Mouse (Mus musculus) heart, adult 9 months (tissue): ENCODE measurements around the gene Ptpn22.

Source experiments
- DNase-seq, 2 experiments: peaks; one replicate each; pipeline ENCODE4 v3.0.0; 2022; ENCODE audit warnings: low spot score in 2 of 2

Gene Ptpn22

DNA sequence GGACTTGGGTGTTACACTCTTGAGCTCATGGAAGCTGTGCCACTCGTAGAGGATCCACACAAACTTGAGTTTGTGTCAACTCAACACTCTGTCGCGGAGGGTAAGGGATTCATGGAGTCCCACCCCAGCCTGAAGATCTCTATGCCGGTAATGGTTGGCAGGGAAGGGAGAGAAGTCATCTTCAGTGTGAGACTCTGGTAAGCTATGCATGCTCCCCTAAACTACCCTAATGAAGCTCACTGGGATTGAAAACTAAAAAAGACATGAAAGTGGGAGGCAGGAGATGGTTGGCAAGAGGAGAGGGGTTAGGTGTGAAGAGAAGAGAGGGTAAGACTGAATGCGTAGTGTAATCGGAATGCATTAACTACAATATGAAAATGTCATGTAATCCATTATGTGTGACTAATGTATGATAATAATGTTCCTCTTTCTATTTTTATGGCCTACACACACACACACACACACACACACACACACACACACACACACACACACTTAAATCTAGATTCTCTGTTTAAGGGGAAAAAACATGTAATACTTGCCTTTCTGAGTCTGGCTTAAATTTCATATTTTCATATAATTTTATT is 1.5 kb upstream of the Ptpn22 start:
- DNase-seq = no peak

DNA sequence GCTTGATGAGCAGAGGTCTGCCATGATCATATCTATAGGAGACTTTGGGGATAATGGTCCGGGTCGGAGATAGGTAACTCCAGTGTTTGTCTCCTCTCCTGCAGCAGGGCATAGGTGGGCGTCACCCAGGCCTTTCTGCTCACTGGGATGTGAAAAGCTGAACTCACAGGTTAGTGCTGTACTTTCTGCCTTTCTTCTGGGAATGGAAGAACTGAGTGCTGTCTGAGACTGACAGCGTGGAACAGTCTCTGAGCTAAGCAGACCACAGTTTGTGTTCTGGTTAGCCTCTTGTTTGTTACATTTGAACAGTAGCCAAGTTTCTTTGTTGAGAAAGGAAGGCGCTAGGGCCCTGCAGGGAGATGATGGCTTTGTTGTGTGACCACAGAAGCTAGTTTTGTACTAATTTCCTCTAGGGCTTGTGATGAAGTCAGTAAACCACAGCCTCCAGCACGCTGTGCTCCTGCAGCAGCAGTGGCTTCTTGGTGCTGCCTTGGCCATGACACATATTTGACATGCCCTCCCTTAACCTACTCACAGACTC is 326 bp downstream of the Ptpn22 start:
- peak; percentile 40 to 60 for DNase-seq

DNA sequence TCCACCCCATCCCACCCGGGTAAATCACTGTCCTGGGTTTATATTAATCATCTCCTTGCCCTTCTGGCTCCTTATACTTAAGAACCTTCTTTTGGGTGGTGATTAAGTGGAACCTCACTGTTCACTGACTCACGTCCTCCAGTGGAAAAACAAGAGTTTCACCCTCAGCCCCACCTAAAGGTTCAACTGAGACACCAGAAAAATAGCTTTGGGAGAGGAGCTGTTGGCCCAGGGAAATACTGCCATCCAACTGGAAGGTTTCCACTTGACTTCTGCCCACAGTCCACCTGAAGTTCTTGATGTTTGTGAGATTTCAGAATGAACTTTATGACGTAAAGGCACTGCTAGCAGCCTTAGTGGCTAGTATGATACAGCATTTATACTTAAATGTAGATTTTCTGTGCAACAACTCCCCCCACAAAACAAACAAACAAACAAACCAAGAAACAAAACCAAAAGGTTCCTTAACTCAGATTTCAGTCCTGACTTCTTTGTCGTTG is 3.2 kb downstream of the Ptpn22 start:
- DNase-seq = no peak

DNA sequence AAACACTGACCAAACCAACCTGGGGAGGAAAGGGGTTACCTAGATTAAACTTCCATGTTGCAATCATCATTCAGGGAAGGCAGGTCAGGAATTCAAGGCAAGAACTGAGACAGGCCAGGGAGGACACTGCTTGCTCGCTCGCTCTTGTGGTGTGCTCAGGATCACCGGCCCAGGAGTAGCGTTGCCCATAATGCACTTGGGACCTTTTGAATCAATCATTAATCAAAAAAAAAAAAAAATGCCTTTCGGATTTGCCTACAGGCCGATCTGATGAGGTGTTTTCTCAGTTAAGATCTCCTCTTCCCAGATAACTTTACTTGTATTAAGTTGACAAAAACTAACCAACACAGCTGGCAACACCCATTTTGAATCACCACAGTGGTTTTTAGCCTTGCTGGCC is 4.6 kb downstream of the Ptpn22 start:
- DNase-seq = no peak

DNA sequence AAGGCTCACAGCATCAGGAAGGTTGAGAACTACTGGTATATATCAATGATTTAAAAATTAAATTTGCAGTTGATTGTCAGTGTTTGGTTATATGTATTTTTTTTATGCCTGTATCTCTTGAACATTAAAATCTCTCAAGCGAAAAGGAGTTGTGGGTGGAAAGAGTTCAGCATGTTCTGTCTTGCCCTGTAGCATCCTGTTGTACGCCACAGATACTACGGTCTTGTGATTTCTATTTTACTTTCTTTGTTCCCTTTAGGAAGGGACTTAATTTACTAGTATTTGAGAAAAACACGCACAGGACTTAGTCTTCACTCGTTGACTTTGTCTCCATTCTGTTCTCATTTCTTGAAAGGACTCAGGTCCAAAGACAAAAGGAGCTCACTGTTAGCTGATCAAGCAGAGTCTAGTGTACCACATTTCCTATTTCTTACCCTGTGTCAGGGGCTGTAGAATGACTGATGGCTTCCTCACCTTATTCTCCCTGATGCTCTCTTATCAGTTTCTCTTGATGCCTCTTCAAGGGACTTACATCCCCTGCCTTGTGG is 7.9 kb downstream of the Ptpn22 start:
- no peak for DNase-seq

DNA sequence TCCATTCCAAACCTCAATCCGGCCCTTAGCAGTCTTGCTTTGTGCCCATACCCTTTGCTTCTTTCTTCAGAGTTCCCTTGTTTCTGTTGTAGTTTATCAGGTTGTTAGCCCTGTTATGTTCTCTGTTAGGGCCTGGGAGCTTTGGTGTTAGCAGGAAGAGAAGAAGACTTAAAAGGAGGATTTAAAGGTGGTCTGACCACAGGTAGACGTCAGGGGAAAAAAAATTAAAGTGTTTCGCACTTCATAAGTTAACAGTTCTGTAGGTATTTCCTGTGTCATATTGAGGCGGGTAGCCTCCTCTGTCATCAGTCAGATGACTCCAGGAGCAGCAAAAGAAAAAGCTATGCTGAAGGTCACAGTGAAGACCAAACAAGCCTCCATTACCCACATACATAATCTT is 8.4 kb downstream of the Ptpn22 start:
- DNase-seq = no peak

DNA sequence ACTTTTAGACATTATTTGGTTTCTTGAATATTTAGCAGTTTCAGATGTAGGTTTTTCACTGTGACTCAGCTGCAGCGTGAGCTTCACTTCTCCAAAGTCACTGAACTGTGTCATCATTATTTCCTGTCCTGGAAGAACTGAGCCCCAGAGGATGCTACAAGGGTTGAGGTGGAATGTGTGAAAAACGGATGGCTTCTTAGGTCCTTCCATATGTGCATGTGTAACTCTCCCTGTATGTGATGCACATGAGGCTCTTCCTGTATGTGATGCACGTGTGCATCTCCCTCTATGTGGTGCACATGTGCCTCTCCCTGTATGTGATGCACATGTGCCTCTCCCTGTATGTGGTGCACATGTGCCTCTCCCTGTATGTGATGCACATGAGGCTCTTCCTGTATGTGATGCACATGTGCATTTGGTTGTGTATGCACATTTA is 13.1 kb downstream of the Ptpn22 start:
- DNase-seq = peak in 1 of 2 experiments; percentile 13

DNA sequence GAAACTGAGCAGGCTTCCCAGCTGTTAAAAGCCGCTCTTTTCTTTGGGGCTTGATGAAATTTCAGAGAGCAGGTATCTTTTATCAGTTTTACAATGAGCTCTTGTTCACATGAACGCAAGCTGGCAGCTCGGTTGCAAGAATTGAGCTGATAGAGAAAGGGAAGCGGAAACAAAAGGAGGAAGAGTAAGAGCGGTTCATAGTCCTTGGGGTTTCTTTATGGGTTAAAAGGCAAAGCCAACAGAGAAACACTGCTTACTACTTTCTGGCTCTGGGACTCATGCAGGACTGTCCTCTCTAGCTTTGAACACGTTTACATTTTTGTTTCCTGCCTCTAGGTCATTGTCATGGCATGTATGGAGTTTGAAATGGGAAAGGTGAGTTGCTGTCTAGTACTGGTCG is 14.7 kb downstream of the Ptpn22 start:
- DNase-seq = no peak

DNA sequence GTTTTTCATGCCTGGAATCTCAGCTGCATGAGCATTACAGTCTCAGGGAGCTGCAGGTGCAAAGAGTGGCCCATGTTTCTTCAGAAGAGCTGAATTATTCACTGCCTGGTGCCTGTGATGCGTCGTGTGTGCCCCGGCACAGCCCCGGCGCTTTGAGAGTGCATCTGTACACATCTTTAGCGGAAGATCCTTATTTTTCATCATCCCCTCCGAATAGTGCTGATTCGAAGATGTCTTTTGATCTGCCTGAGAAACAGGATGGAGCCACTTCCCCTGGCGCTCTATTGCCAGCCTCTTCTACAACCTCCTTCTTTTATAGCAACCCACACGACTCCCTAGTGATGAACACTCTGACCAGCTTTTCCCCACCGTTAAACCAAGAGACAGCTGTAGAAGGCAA is 26.4 kb downstream of the Ptpn22 start:
- DNase-seq = no peak

DNA sequence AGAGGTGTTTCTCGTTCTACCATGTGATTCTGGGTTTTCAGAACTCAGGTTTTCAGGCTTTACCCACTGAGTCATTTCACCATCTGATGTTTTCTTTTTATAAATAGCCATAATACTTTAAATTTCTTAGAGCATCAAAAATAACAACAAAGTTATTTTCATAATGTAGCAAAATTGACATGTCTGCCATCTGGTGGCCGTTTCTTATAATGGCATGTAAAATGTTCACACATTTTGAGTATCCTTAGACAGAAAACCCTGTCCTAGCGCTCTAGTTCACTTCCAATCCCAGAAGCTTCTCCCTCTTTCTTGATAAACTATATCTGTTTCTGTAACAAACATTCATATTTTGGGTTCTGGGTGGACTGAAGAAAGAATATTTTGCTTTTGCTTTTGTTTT is 28.0 kb downstream of the Ptpn22 start:
- DNase-seq = peak in 1 of 2 experiments; percentile 35

DNA sequence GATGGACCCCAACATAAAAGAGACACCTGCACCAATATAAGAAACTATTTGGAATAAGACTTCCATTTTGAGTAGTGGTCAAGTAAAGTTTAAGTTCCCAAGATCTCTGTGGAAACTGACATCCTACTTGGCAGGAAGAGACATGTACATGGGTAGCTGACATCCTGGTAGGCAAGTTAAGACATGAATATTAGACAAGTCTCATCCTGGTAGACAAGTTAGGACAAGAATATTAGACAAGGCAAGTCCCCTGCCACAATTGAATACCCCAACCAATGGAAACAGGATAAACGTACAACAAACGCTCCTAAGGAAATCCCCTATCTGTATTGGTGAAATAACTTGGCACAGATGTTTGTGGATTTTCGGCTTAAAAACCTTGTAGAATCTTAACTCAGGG is 33.8 kb downstream of the Ptpn22 start:
- DNase-seq = no peak

DNA sequence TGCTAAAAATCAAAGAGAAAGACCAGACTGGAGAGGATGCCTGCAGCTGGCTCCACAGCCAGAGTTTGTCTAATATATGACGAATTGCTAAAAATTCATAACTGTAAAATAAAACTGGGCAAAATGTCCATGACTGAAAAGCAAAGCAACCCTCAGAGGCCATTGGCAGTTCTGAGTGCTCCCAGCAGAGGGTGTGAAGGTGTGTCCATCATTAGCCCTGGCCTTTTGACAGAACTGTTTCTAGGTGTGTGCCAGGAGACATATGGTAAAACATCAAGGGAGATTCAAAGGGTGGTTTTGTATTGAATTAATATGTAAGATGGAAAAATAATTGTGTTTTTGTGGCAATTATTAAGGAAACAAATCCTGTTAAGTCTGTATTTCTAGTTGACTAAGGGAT is 45.1 kb downstream of the Ptpn22 start:
- DNase-seq = peak in 1 of 2 experiments; percentile 19

DNA sequence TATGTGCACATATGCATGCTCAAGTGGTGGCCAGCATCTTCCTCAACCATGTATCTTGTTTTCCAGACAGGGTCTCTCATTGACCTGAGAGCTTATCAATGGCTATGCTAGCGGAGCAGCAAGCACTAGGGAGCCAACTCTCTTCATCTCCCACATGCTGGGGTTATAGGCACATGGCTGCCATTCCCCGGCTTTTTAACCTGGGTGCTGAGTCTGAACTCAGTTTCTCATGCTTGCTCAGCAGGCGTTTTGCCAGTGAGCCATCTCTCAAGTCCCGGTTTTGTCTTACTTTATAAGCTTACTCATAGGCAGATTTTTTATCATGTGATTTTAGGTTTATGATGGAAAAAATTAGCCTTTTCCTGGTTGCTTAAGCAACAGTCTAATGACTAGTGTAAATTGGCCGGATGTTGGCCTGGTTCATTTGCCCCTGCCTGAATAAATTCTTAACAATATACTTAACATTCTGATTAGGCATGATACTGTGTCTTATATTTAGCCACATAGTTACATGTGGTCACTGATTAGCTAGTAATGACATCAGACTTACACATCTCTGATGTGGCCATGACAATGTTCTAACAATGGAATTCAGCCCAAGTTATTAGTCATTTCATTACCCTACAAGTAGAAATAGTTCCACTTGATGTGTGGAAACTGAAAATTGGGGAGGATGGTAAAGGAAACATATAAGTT is 47.9 kb downstream of the Ptpn22 start:
- no peak for DNase-seq

DNA sequence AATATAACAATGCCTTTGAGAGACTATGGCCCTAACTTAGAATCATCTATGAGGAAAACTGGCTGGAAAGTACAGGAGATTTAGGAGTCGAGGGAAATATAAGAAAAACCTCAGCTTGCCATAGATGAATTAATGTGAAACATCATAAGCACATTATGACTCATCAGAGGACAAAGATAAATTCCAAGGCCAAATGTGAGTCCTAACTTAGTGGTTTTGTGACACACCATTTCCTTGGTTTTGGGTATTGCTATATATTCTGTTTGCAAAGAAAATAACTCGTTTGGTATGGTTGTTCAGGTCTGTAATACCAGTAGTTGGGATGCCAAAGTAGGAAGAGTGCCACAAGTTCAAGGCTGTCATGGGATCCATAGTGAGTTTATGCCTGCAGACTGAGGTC is 49.2 kb downstream of the Ptpn22 start:
- no peak for DNase-seq

DNA sequence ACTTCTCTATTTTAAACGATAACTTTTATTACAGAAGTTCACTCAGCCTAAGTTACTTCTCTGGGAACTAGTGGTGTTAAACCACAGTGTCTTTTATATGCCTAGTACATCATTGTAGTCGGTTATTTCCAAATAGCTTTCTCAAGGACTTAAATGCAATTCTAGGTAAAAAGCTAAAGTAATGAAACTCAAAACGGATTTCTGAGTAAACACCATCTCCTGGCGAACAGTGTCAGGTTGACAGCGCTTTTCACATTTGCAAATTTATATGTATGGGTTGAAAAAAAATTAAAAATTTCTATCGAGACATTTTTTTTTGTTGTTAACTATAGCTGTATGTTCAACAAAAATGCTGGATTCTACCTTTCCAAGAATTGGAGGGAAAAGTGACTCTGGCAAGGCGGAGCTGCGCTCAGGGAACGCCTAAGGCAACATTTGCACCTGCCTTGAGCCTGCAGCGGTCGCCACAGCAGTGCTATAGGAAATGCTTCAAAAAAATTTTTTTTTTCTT is 53.9 kb downstream of the Ptpn22 start:
- DNase-seq = no peak

DNA sequence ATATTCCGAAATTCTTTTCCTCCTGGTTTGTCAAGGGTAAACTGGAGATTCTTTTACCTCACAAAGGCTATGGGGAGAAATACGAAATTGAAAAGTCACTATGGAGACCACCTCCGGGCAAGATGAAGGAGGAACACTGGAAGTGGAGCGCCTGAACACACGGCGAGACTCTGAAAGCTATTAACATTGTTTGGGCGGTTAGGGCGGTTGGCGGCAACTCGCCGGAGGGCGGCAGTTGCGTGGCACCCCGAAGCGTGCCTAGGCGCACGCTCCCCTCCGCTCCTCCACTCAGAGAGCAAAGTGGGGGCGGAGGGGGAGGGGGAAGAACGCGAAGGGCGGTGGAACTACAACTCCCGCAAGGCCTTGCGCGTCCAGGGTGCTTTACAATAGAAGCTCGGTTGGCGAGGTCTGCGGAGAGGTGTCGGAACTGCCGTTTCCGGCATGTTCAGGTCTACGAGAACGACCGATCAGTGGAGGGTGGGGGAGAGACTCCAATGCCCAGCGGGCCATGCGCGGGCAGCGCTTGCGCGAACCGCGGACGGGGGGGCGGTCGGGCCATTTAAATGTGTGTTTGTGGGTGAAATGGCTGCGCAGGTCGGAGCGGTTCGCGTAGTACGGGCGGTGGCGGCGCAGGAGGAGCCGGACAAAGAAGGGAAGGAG is 54.5 kb downstream of the Ptpn22 start, which contains the start of gene Rsbn1:
Gene Rsbn1 (plus strand): TSS at position 111 of the 660 bp plus-strand sequence.
- DNase-seq = peak; percentile 97 to 98

DNA sequence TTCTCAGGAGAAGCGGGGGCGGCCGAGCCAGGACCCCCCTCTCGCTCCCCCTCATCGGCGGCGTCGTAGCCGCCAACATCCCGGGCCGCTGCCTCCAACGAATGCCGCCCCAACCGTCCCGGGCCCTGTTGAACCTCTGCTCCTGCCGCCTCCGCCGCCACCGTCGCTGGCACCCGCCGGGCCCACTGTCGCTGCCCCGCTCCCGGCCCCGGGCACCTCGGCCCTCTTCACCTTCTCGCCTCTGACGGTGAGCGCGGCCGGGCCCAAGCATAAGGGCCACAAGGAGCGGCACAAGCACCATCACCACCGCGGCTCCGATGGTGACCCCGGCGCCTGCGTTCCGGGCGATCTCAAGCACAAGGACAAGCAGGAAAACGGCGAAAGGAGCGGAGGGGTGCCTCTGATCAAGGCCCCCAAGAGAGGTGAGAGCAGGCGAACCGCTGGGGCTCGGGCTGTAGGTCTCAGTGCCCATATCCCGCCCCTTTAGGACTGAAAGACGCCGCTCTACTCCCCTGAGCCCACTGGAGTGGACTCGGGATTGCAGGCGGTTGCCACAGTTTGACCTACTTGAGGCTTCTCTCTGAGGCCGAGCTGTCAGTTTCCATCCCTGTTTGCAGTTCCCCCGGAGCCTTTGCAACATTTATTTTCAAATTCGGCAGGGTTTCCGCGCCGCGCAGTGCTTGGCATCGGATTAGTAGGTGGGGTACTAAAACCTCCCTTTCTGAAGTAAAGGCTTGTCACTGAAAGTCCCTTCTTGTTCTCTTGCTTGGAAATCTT is 55.3 kb downstream of the Ptpn22 start:
- peak; percentile 47 to 49 for DNase-seq

DNA sequence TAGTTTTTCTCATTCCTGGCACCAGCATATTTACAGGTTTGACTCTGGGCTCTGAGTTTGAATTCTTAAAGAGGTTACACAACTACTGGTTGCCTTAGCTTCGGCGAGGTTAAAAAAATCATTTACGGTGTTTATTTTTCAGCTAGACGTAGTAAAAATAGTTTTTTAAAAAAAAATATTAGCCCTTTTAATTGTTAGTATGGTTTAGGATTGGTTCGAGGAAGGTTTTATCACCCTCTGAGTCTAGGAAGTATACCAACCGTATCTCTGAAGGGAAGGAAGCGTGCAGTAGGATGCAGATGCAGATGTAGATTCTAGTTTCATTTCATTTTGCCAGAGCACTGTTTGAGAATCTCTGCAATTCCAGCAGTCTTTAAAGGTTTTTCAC is 55.9 kb downstream of the Ptpn22 start:
- no peak for DNase-seq

DNA sequence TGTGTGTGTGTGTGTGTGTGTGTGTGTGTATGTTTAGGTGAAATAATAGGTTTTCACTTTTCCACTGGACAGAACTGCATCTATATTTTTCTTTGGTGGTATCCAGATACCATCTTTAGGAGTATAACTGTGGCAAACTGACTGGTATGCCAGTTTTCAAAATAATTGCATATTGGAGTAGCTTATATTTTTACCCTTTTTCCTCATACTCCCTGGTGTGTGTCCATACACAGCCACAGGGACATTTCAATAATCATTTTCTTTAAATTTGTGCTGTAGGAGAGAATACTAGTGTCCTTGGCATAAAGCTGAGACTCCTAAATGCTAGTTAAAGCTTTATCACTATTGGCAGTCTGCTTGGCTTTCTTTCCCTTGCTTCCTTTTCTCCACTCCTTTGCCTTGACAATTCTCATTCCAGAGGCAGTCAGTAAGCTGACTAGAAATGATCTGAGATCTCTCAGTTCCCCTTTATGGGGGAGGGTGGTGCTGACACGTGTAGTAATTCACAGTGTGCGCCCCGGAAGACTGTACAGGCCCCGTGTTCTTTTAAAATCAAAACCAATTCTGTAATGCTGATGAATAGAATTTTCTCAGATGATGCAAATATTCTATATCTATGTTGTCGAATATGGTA is 56.7 kb downstream of the Ptpn22 start:
- peak; percentile 24 to 33 for DNase-seq

DNA sequence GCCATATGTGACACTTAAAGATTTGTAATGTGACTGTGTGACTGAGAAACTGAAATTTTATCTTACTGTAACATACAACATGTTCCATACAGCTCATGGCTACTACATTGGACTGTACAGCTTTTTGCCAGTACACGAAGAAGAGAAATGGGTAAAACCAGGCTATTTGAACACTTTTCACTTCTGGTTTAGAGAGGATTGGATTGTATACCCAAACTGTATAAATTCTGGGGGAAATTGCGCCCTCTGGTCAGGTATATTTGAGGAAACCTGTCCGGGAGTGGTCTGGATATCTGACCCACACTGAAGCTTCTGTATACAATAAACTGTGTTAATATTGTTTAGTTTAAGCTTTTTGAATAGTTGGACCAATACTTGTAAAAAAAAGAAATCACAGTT is 57.2 kb downstream of the Ptpn22 start:
- DNase-seq = no peak

DNA sequence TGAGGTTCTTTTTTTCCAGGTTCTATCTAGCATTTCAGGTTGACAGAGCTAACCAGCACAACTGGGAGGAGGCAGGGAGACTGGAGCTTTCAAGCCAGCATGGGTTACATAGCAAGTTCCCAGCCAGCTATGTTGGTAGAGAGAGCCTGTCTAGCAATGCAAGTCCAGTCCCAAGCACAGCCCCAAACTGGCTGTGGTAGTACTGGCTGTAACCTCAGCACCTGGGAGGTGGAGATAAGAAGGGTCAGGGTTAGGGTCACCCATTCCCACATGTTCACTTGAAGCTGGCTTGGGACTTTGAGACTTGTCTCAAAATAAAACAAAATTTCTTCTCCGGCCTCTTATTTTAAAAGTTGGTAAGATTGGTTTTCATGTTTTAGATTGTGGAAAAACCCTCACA is 60.5 kb downstream of the Ptpn22 start:
- DNase-seq = no peak
